Mouse (Mus musculus): Measurements from ENCODE around the gene Rpusd1.
"Not testable (repeated sequence)": the region's sequence is repeated elsewhere in the genome, so short reads cannot be mapped to it uniquely, and the experiment has no call there.

The Rpusd1 gene

GRCm38 (mm10) chr17:25738861-25739260 is 11.4 kb downstream of the Rpusd1 start:
- no peak for DNase-seq (ENCODE audit: low read depth, low spot score)

GRCm38 (mm10) chr17:25741471-25741870 is 14.0 kb downstream of the Rpusd1 start:
- DNase-seq (ENCODE audit: low read depth, low spot score): not testable (repeated sequence)

GRCm38 (mm10) chr17:25743831-25744230 is 16.4 kb downstream of the Rpusd1 start:
- no peak for DNase-seq (ENCODE audit: low read depth, low spot score)

- DNase-seq (ENCODE audit: low read depth, low spot score): no peak
Observed at GRCm38 (mm10) chr17:25744311-25744710, 16.8 kb downstream of the Rpusd1 start.

- no peak for DNase-seq (ENCODE audit: low read depth, low spot score)
Observed at GRCm38 (mm10) chr17:25748238-25748637, 20.8 kb downstream of the Rpusd1 start.

- DNase-seq (ENCODE audit: low read depth, low spot score): no peak
Observed at GRCm38 (mm10) chr17:25749314-25749713, 21.8 kb downstream of the Rpusd1 start.

- DNase-seq (ENCODE audit: low read depth, low spot score): no peak
Observed at GRCm38 (mm10) chr17:25751446-25751845, 24.0 kb downstream of the Rpusd1 start.

- no peak for DNase-seq (ENCODE audit: low read depth, low spot score)
Observed at GRCm38 (mm10) chr17:25754241-25754640, 26.8 kb downstream of the Rpusd1 start, which contains the start of gene Msln. Msln (minus strand) TSS chr17:25754378.

GRCm38 (mm10) chr17:25755086-25755485 is 27.6 kb downstream of the Rpusd1 start:
- DNase-seq (ENCODE audit: low read depth, low spot score): no peak

GRCm38 (mm10) chr17:25755627-25756377 is 28.3 kb downstream of the Rpusd1 start:
- no peak for DNase-seq (ENCODE audit: low read depth, low spot score)

GRCm38 (mm10) chr17:25756378-25757242 is 29.1 kb downstream of the Rpusd1 start:
- no peak for DNase-seq (ENCODE audit: low read depth, low spot score)

GRCm38 (mm10) chr17:25757691-25758090 is 30.2 kb downstream of the Rpusd1 start:
- DNase-seq (ENCODE audit: low read depth, low spot score): no peak

GRCm38 (mm10) chr17:25760148-25760547 is 32.7 kb downstream of the Rpusd1 start:
- DNase-seq (ENCODE audit: low read depth, low spot score): peak; percentile 57

GRCm38 (mm10) chr17:25761561-25761970 is 34.1 kb downstream of the Rpusd1 start:
- peak; percentile 84 for DNase-seq (ENCODE audit: low read depth, low spot score)

- DNase-seq (ENCODE audit: low read depth, low spot score): no peak
Observed at GRCm38 (mm10) chr17:25762591-25762990, 35.1 kb downstream of the Rpusd1 start.

- no peak for DNase-seq (ENCODE audit: low read depth, low spot score)
Observed at GRCm38 (mm10) chr17:25765886-25766285, 38.4 kb downstream of the Rpusd1 start.

- DNase-seq (ENCODE audit: low read depth, low spot score): no peak
Observed at GRCm38 (mm10) chr17:25769331-25769730, 41.9 kb downstream of the Rpusd1 start.

- peak; percentile 97 for DNase-seq (ENCODE audit: low read depth, low spot score)
Observed at GRCm38 (mm10) chr17:25773549-25774120, 46.2 kb downstream of the Rpusd1 start, which contains the start of gene Narfl. Narfl (plus strand) TSS chr17:25773776.

- no peak for DNase-seq (ENCODE audit: low read depth, low spot score)
Observed at GRCm38 (mm10) chr17:25775318-25776062, 48.0 kb downstream of the Rpusd1 start.

GRCm38 (mm10) chr17:25777948-25778347 is 50.5 kb downstream of the Rpusd1 start:
- no peak for DNase-seq (ENCODE audit: low read depth, low spot score)

Data from telencephalon, adult 2 months (tissue).